Mouse (Mus musculus): ENCODE data around the gene Nrm.

Gene Nrm

GRCm38 (mm10) chr17:35861198-35861857 lies at the start of gene Nrm:
Gene Nrm (plus strand): TSS chr17:35861318.
- peak; percentile 94 for DNase-seq (ENCODE audit: low spot score)

GRCm38 (mm10) chr17:35812307-35812706 lies 48.8 kb upstream of the Nrm start:
- DNase-seq (ENCODE audit: low spot score), result no peak

- no peak for DNase-seq (ENCODE audit: low spot score)
These were observed 48.4 kb upstream of the Nrm start for GRCm38 (mm10) chr17:35812736-35813135.

- DNase-seq (ENCODE audit: low spot score), result no peak
These were observed 47.9 kb upstream of the Nrm start for GRCm38 (mm10) chr17:35813245-35813647.

GRCm38 (mm10) chr17:35813653-35814052 lies 47.5 kb upstream of the Nrm start:
- no peak for DNase-seq (ENCODE audit: low spot score)

- DNase-seq (ENCODE audit: low spot score), result no peak
These were observed 46.4 kb upstream of the Nrm start for GRCm38 (mm10) chr17:35814678-35815077.

GRCm38 (mm10) chr17:35815836-35816235 lies 45.3 kb upstream of the Nrm start:
- no peak for DNase-seq (ENCODE audit: low spot score)

GRCm38 (mm10) chr17:35816686-35817085 lies 44.4 kb upstream of the Nrm start:
- no peak for DNase-seq (ENCODE audit: low spot score)

GRCm38 (mm10) chr17:35817226-35817625 lies 43.9 kb upstream of the Nrm start:
- DNase-seq (ENCODE audit: low spot score), result peak; percentile 58

GRCm38 (mm10) chr17:35820111-35820510 lies 41.0 kb upstream of the Nrm start:
- no peak for DNase-seq (ENCODE audit: low spot score)

GRCm38 (mm10) chr17:35821439-35822430 lies 39.4 kb upstream of the Nrm start, which contains the start of gene Ier3:
Gene Ier3 (plus strand): TSS chr17:35821684.
- peak; percentile 85 for DNase-seq (ENCODE audit: low spot score)

GRCm38 (mm10) chr17:35822564-35822963 lies 38.6 kb upstream of the Nrm start:
- no peak for DNase-seq (ENCODE audit: low spot score)

GRCm38 (mm10) chr17:35822964-35823937 lies 37.9 kb upstream of the Nrm start, which contains the start of gene Flot1:
Gene Flot1 (plus strand): TSS chr17:35823230.
- DNase-seq (ENCODE audit: low spot score), result peak; percentile 92

GRCm38 (mm10) chr17:35824402-35824801 lies 36.7 kb upstream of the Nrm start:
- DNase-seq (ENCODE audit: low spot score), result no peak

- no peak for DNase-seq (ENCODE audit: low spot score)
These were observed 35.8 kb upstream of the Nrm start for GRCm38 (mm10) chr17:35825109-35825850.

GRCm38 (mm10) chr17:35829737-35830136 lies 31.4 kb upstream of the Nrm start:
- DNase-seq (ENCODE audit: low spot score), result peak; percentile 86

GRCm38 (mm10) chr17:35832400-35833238 lies 28.5 kb upstream of the Nrm start:
- no peak for DNase-seq (ENCODE audit: low spot score)

GRCm38 (mm10) chr17:35833239-35833751 lies 27.8 kb upstream of the Nrm start:
- no peak for DNase-seq (ENCODE audit: low spot score)

GRCm38 (mm10) chr17:35833894-35834293 lies 27.2 kb upstream of the Nrm start:
- DNase-seq (ENCODE audit: low spot score), result no peak
